Mouse (Mus musculus) mouse embryonic stem cell (cell line): ENCODE measurements around the gene Zbtb17.

Source experiments
- in situ Hi-C, 2 experiments: fragments of 300-500 bp; cut with MboI; formaldehyde crosslinking; loops; 1 replicate in 1 of 2; 3 replicates in 1 of 2; pipeline ENCODE4 v1.14.3; 2019 to 2020; ENCODE audit warnings: low sequenced_read_pairs in 2 of 2, low pct_unique_long_range_greater_than_20kb in 1 of 2, mixed read lengths in 1 of 2; ENCODE audit not compliant: unreplicated experiment in 1 of 2

The Zbtb17 gene

GRCm38 (mm10) chr4:141471491-141471890 lies 27.0 kb downstream of the Zbtb17 start:
- in situ Hi-C loops = no loop called here

- in situ Hi-C loops = no loop called here
These were observed 28.3 kb downstream of the Zbtb17 start for GRCm38 (mm10) chr4:141472641-141473321.

- in situ Hi-C loops = no loop called here
These were observed 30.0 kb downstream of the Zbtb17 start for GRCm38 (mm10) chr4:141474431-141474830.

- in situ Hi-C loops = no loop called here
These were observed 33.2 kb downstream of the Zbtb17 start for GRCm38 (mm10) chr4:141477681-141478102.

GRCm38 (mm10) chr4:141478225-141478624 lies 33.8 kb downstream of the Zbtb17 start:
- in situ Hi-C loops = no loop called here

GRCm38 (mm10) chr4:141478794-141479193 lies 34.3 kb downstream of the Zbtb17 start:
- in situ Hi-C loops = no loop called here

- in situ Hi-C loops = no loop called here
These were observed 35.0 kb downstream of the Zbtb17 start for GRCm38 (mm10) chr4:141479411-141479810.

GRCm38 (mm10) chr4:141484071-141484470 lies 39.6 kb downstream of the Zbtb17 start:
- in situ Hi-C loops = loop anchor here in 1 of 2 experiments (5.0 kb wide), 1 partner anchor 92 kb away; no protein-coding TSS in a partner anchor

- in situ Hi-C loops = no loop called here
These were observed 43.1 kb downstream of the Zbtb17 start for GRCm38 (mm10) chr4:141487581-141487980.

GRCm38 (mm10) chr4:141488670-141489069 lies 44.2 kb downstream of the Zbtb17 start:
- in situ Hi-C loops = no loop called here

GRCm38 (mm10) chr4:141500637-141501036 lies 56.2 kb downstream of the Zbtb17 start:
- in situ Hi-C loops = no loop called here

- in situ Hi-C loops = no loop called here
These were observed 56.6 kb downstream of the Zbtb17 start for GRCm38 (mm10) chr4:141501058-141501457.

GRCm38 (mm10) chr4:141502723-141503122 lies 58.3 kb downstream of the Zbtb17 start:
- in situ Hi-C loops = no loop called here

GRCm38 (mm10) chr4:141504471-141504870 lies 60.0 kb downstream of the Zbtb17 start:
- in situ Hi-C loops = no loop called here

- in situ Hi-C loops = no loop called here
These were observed 61.4 kb downstream of the Zbtb17 start for GRCm38 (mm10) chr4:141505810-141506209.

GRCm38 (mm10) chr4:141506352-141506751 lies 61.9 kb downstream of the Zbtb17 start:
- in situ Hi-C loops = no loop called here

GRCm38 (mm10) chr4:141506893-141507292 lies 62.4 kb downstream of the Zbtb17 start:
- in situ Hi-C loops = no loop called here

- in situ Hi-C loops = no loop called here
These were observed 66.0 kb downstream of the Zbtb17 start for GRCm38 (mm10) chr4:141510457-141510856.

- in situ Hi-C loops = no loop called here
These were observed 67.7 kb downstream of the Zbtb17 start for GRCm38 (mm10) chr4:141512145-141512544.

- in situ Hi-C loops = no loop called here
These were observed 69.8 kb downstream of the Zbtb17 start for GRCm38 (mm10) chr4:141514179-141514641.
